Mouse (Mus musculus) midbrain, embryonic 11.5 days (tissue): Measurements from ENCODE around the gene Etnk1. TPM values are rescaled to one million over a fixed set of nuclear protein-coding genes. Genes with fewer than 3 reads are reported as not detected.

Source experiments
- ATAC-seq: fragments of 200-750 bp; cut with Nextera tagmentation; 2 replicates; pipeline ENCODE4 v1.8.0; 2017; ENCODE audit warnings: moderate TSS enrichment, moderate library complexity; ENCODE audit not compliant: low FRiP score
- DNase-seq: peaks from one replicate; pipeline ENCODE4 v3.0.0; 2015; ENCODE audit warnings: low spot score; ENCODE audit errors: missing footprints
- H3K27ac ChIP-seq: fragments of 300-500 bp; sonication (generic); 2 replicates; pipeline ENCODE4 v1.5.1; 2014; ENCODE audit warnings: low read depth, low read length
- H3K27me3 ChIP-seq: fragments of 300-500 bp; sonication (generic); 2 replicates; pipeline ENCODE4 v1.6.1; 2014; ENCODE audit warnings: mild to moderate bottlenecking, low read length, moderate library complexity, mixed read lengths; ENCODE audit not compliant: control insufficient read depth, insufficient read depth
- H3K36me3 ChIP-seq: fragments of 300-500 bp; sonication (generic); 2 replicates; pipeline ENCODE4 v1.6.1; 2014; ENCODE audit warnings: mild to moderate bottlenecking, low read length, moderate library complexity, mixed read lengths; ENCODE audit not compliant: control insufficient read depth, insufficient read depth
- H3K4me1 ChIP-seq: fragments of 300-500 bp; sonication (generic); 2 replicates; pipeline ENCODE4 v1.6.1; 2014; ENCODE audit warnings: low read length; ENCODE audit not compliant: control insufficient read depth, insufficient read depth
- H3K4me2 ChIP-seq: fragments of 300-500 bp; sonication (generic); 2 replicates; pipeline ENCODE4 v1.6.1; 2014; ENCODE audit warnings: mild to moderate bottlenecking, moderate library complexity
- H3K4me3 ChIP-seq: fragments of 300-500 bp; sonication (generic); 2 replicates; pipeline ENCODE4 v1.5.1; 2014; ENCODE audit warnings: low read depth, low read length
- H3K9ac ChIP-seq: fragments of 300-500 bp; sonication (generic); 2 replicates; pipeline ENCODE4 v1.6.1; 2014; ENCODE audit warnings: low read length
- H3K9me3 ChIP-seq: fragments of 300-500 bp; sonication (generic); 2 replicates; pipeline ENCODE4 v1.6.1; 2016; ENCODE audit warnings: low read length; ENCODE audit not compliant: control insufficient read depth
- WGBS: fragments of 180-500 bp; shearing (Covaris S2); extraction: QIAGEN DNeasy Blood & Tissue Kit; methylation state at CpG from one replicate; pipeline ENCODE4 v1.1.7; 2014; 5-methylcytosine and 5-hydroxymethylcytosine counted together
- polyA plus RNA-seq: library from polyadenylated mRNA; unstranded; fragments of >200 nt; fragmentation: Nextera tagmentation; extraction: Ambion mirVana; gene quantifications from 2 replicates; pipeline ENCODE4 v1.2.1, GENCODE M21; 2014

Gene Etnk1
- polyA plus RNA-seq, 1 experiment from 2014 or later = 30.7 TPM

DNA sequence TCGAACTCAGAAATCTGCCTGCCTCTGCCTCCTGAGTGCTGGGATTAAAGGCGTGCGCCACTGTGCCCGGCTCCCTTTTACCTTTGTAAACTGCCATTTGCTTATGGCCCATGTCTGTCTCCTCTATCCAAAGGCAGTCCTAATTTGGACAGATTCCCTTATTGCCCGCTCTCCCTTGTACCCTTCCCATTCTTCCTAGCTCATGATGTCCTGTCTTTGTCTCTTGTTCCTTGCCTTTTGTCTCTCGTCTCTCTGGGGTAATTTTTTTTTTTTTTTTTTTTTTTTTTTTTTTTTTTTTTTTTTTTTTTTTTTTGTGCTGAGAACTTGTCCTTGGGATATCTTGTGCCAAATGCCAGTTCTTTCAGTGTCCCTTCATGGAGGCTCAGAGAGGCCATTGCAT is 46.4 kb downstream of the Etnk1 start:
- Histone ChIP-seq H3K36me3 (peaks cover 4% of the 10 kb centered on the region; the same call in 1 of the 2 replicates), H3K27ac (no peak overlapping the region), H3K4me3 (no peak overlapping the region), H3K9me3 (peaks cover 3% of the 10 kb centered on the region; the same call in 1 of the 2 replicates), H3K4me2 (no peak overlapping the region), H3K9ac (no peak overlapping the region), H3K27me3 (no peaks in the 10 kb centered on the region), H3K4me1 (no peaks in the 10 kb centered on the region)
- ATAC-seq = no peak
- DNase-seq = no peak
- 95% methylated on average over 6 of the region's 6 CpGs for WGBS

DNA sequence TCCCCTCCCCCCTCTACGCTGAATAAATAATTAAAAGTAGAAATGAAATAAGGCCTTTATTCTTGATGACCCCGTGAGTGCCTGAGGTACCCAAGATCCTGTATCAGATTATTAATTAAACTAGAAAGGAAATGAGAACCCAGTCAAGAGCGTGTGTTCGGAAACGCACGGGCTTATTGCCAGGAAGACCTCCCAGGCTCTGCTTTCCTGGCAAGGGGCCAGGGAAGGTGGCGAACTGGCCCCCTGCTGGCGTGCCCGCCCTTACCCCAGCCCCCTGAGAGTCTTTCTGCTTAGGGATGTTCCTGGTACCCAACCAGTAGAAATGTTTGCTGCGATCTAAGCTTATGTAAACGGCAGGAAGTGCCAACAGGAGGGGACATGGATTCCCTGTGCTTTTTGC is 49.2 kb downstream of the Etnk1 start:
- no peak for ATAC-seq
- H3K9ac ChIP-seq = no peak overlapping the region
- H3K4me1 ChIP-seq = no peaks in the 10 kb centered on the region
- no peaks in the 10 kb centered on the region for H3K36me3 ChIP-seq
- no peak overlapping the region for H3K4me2 ChIP-seq
- no peak for DNase-seq
- 88% methylated on average over 11 of the region's 11 CpGs for WGBS
- H3K9me3 ChIP-seq = peaks cover 3% of the 10 kb centered on the region; the same call in 1 of the 2 replicates
- no peak overlapping the region for H3K4me3 ChIP-seq
- H3K27ac ChIP-seq = no peak overlapping the region
- H3K27me3 ChIP-seq = no peaks in the 10 kb centered on the region

DNA sequence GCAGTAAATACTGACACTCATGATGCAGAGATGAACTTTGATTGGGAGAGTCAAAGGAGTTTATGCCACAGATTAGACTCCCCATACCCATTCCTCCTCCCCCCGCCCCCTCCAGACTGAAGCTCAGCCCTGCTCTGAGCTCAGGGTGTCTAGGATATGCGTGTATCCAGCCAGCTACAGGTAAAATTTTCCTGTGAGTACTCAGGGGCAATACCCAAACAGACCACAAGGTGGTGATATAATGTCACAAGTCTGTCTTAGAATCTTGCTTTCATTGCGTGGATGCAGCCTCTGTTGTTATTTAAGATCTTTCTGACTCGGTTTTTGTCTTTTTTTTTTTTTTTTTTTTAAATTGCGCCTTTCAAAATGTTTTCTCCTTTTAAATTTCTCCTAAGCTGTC is 52.3 kb downstream of the Etnk1 start:
- Histone ChIP-seq H3K27ac (no peak overlapping the region), H3K27me3 (no peaks in the 10 kb centered on the region), H3K9me3 (peaks cover 3% of the 10 kb centered on the region; the same call in 1 of the 2 replicates), H3K9ac (no peak overlapping the region), H3K36me3 (no peaks in the 10 kb centered on the region), H3K4me3 (no peak overlapping the region), H3K4me2 (no peak overlapping the region), H3K4me1 (no peaks in the 10 kb centered on the region)
- WGBS = 11% methylated on average over 5 of the region's 5 CpGs
- DNase-seq = peak; percentile 97
- peak; percentile 72; the same call in 1 of the 2 replicates for ATAC-seq

DNA sequence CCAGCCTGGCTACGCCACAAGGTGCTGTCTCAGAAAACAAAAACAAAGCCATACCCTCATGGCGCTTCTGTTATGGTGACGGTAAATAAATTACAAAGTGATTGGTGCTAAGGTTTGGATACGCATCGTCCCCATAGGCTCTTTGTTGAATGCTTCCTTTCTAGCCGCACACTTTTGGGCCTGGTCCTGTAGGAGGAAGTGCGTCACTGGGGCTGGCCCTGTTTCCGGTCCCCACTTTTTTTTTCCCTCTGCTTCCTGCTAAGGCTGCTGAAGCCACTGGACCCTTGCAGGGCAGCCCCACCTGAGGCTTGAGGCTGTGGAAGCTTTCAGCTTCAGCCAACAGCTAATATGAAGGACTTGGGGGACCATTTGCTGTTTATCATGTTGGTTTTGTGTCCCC is 54.2 kb downstream of the Etnk1 start:
- H3K36me3 ChIP-seq = no peaks in the 10 kb centered on the region
- no peak for ATAC-seq
- WGBS = 90% methylated on average over 8 of the region's 8 CpGs
- H3K4me1 ChIP-seq = no peaks in the 10 kb centered on the region
- H3K27me3 ChIP-seq = no peaks in the 10 kb centered on the region
- H3K9me3 ChIP-seq = no peaks in the 10 kb centered on the region
- no peak for DNase-seq
- H3K4me3 ChIP-seq = no peak overlapping the region
- H3K4me2 ChIP-seq = no peak overlapping the region
- H3K9ac ChIP-seq = no peak overlapping the region
- no peak overlapping the region for H3K27ac ChIP-seq

DNA sequence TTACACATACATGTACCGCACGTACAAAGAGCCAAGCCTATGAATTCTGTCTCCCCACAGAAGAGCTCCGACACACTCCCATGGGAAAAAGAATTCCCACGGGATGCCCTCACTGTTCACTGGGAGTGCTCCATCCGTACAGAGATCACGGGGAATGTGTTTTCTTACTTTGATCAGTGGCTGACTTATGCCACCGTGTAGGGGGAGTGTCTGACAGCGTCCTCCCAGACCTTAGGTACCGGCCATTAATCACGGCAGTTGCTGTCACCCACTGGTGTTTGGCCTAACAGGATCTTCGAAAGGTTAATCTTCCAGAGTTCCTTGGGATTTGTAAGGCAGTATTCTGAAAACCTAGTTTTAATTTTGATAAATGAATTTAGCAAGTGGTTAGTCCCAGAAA is 57.0 kb downstream of the Etnk1 start:
- no peak overlapping the region for H3K9ac ChIP-seq
- H3K4me1 ChIP-seq = no peaks in the 10 kb centered on the region
- no peak overlapping the region for H3K27ac ChIP-seq
- no peaks in the 10 kb centered on the region for H3K27me3 ChIP-seq
- no peak overlapping the region for H3K4me3 ChIP-seq
- no peak overlapping the region for H3K4me2 ChIP-seq
- ATAC-seq (no peak), DNase-seq (no peak)
- H3K9me3 ChIP-seq = no peaks in the 10 kb centered on the region
- no peaks in the 10 kb centered on the region for H3K36me3 ChIP-seq
- 85% methylated on average over 11 of the region's 11 CpGs for WGBS

DNA sequence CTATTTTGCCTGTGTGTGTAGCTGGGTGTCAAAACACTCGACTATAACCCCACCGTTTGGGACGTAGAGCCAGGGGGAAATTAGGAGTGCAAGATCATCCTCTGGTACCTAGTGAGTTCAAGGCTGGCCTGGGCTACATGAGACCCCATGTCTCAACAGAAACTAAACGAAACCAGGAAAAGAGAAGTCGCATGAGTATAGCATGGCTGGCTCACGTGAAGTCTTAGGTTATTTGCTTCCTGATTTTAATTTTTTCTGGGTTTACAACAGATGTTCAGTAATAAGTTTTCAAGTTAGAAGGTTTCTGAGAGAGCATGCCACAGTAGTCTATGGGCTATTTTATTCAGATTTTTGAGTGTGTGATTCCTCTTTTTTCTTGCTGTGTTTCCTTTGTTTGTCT is 57.9 kb downstream of the Etnk1 start:
- no peak overlapping the region for H3K4me3 ChIP-seq
- no peaks in the 10 kb centered on the region for H3K27me3 ChIP-seq
- H3K9me3 ChIP-seq = no peaks in the 10 kb centered on the region
- H3K36me3 ChIP-seq = no peaks in the 10 kb centered on the region
- H3K9ac ChIP-seq = no peak overlapping the region
- no peak for DNase-seq
- H3K4me2 ChIP-seq = no peak overlapping the region
- no peak for ATAC-seq
- 80% methylated on average over 6 of the region's 6 CpGs for whole genome bisulfite sequencing
- no peak overlapping the region for H3K27ac ChIP-seq
- no peaks in the 10 kb centered on the region for H3K4me1 ChIP-seq

DNA sequence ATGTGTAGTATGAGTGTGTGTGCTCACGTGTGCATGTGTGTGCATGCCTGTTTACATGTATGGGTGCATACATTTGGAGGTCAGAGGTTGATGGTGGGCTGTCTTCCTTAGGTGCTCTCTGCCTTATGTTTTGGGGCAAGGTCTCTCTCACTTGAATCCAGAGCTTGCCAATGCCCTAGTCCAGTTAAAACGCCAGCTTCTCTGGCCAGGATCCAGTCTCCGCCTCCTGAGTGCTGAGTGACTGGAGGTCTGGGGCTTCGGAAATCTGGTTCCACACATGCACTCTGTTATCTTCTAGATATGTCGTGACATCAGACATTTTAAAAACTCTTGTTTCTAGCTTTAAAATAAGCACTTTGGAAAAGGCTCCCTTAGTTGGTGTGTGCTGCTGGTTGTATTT is 61.7 kb downstream of the Etnk1 start:
- Histone ChIP-seq H3K9ac (no peak overlapping the region), H3K27me3 (no peaks in the 10 kb centered on the region), H3K4me1 (no peaks in the 10 kb centered on the region), H3K4me2 (no peak overlapping the region), H3K36me3 (no peaks in the 10 kb centered on the region), H3K27ac (no peak overlapping the region), H3K4me3 (no peak overlapping the region), H3K9me3 (no peaks in the 10 kb centered on the region)
- WGBS = 83% methylated on average over 5 of the region's 5 CpGs
- ATAC-seq = no peak
- DNase-seq = peak; percentile 71

DNA sequence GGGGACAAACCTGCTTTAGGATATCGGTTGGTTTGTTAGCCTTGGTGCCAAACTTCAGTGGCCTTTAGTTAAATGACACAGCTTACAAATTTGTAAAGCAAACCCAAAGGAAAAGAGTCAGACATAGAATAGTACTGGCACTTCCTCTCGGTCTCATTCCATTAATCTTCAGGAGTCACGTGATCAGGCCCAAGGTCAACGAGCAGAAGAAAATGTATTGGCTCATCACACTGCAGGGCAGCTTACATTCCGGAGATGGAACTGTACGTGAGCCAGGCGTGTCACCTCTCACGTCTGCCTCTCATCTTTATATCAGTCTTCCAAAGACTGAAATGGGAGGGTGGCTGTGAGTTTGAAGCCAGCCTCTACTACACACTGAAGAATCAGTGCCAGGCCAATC is 62.9 kb downstream of the Etnk1 start:
- H3K27me3 ChIP-seq = no peaks in the 10 kb centered on the region
- WGBS = 87% methylated on average over 8 of the region's 8 CpGs

DNA sequence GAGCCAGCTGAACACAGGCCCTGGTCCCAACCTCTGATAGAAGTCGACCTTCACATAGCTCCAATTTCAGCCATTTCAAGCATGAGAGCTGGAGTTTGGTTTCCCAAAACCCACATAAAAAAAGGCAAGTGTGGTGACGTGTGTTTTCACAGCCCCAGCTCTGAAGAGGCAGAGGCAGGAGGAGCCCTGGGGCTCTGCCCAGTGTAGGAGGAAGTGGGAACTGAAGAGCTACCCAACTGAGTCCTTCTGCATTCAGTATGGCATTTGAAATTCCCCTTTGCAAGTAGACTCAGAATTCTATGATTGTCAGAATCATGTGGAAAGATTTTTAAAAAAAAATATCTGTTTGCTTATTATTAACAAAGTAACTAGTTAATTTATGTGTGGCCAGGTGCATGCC is 63.9 kb downstream of the Etnk1 start:
- Histone ChIP-seq H3K4me1 (no peaks in the 10 kb centered on the region), H3K4me2 (no peak overlapping the region), H3K36me3 (no peaks in the 10 kb centered on the region), H3K9ac (no peak overlapping the region), H3K4me3 (no peak overlapping the region), H3K9me3 (no peaks in the 10 kb centered on the region), H3K27ac (no peak overlapping the region), H3K27me3 (no peaks in the 10 kb centered on the region)
- 83% methylated on average over 2 of the region's 2 CpGs for WGBS
- ATAC-seq (no peak), DNase-seq (no peak)

More for the DNA sequence above, 62.9 kb downstream of the Etnk1 start:
- Histone ChIP-seq H3K36me3 (no peaks in the 10 kb centered on the region), H3K4me1 (no peaks in the 10 kb centered on the region), H3K9ac (no peak overlapping the region), H3K9me3 (no peaks in the 10 kb centered on the region), H3K4me2 (no peak overlapping the region), H3K27ac (no peak overlapping the region), H3K4me3 (no peak overlapping the region)
- no peak for DNase-seq
- no peak for ATAC-seq

DNA sequence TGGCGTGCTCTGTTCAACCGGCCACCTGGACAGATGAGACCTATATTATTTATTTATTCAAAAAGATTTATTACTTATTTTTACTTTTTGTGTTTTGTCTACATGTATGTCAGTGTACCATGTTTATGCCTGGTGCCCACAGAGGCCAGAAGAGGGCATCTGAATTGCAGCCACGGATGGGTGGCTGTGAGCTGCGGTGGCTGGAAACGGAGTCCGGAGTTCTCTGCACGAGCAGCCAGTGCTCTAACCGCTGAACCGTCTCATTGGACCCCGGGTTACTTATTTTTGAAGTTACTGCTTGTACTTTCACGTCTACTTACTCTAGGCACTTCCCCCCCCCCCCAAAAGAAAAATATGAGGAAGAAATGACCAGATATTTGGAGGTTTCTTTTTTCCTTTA is 65.7 kb downstream of the Etnk1 start:
- Histone ChIP-seq H3K4me1 (no peaks in the 10 kb centered on the region), H3K27me3 (no peaks in the 10 kb centered on the region), H3K27ac (no peak overlapping the region), H3K36me3 (no peaks in the 10 kb centered on the region), H3K4me3 (no peak overlapping the region), H3K9me3 (no peaks in the 10 kb centered on the region), H3K9ac (no peak overlapping the region), H3K4me2 (no peak overlapping the region)
- WGBS = 87% methylated on average over 11 of the region's 11 CpGs
- DNase-seq = no peak
- no peak for ATAC-seq
